Mouse (Mus musculus): ENCODE measurements around the gene Kap. TPM values are rescaled to one million over a fixed set of nuclear protein-coding genes. Genes with fewer than 3 reads are reported as not detected.
"Not testable (repeated sequence)": the region's sequence is repeated elsewhere in the genome, so short reads cannot be mapped to it uniquely, and the experiment has no call there.

Gene Kap
- not detected in 2 replicates for polyA plus RNA-seq (2016; fragmentation: Nextera tagmentation; extraction: Ambion mirVana)

DNA sequence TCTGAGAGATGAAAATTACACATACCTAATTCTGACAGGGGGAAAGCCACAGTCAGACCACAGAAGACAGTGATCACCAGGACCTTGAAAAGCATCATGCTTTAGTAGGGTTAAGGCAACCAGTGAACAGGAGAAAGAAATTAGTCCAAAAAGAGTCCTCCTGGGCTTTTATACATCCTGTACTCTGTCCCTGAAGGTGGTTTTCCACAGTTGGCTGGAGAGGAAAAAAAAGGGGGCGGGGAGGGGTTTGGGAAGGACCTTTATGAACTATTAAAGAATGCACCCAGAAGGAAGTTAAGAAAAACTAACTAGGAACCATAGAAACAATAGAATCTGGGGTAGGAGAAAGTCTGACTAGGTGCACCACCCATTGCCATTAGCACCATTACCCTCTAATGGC is at the start of gene Kap:
Gene Kap, minus strand, starts transcription at position 237 of the 400 bp plus-strand sequence.
- H3K9me3 ChIP-seq, result 0 out of 2 replicates have a peak, but pooled peaks cover 4% of the 10 kb centered on the region
- no peak within 1 kb of the TSS for H3K4me2 ChIP-seq (replicated peaks)
- no peak for ATAC-seq (ENCODE audit: low FRiP score, low read depth)
- 81% methylated on average over 1 of the region's 1 CpGs for WGBS
- no peaks in the 10 kb centered on the region for H3K36me3 ChIP-seq
- H3K27ac ChIP-seq, result no peak within 1 kb of the TSS
- H3K9ac ChIP-seq, result no peak within 1 kb of the TSS
- no peak within 1 kb of the TSS for H3K4me3 ChIP-seq
- H3K27me3 ChIP-seq (replicated peaks), result no peaks in the 10 kb centered on the region
- H3K4me1 ChIP-seq, result no peaks in the 10 kb centered on the region

DNA sequence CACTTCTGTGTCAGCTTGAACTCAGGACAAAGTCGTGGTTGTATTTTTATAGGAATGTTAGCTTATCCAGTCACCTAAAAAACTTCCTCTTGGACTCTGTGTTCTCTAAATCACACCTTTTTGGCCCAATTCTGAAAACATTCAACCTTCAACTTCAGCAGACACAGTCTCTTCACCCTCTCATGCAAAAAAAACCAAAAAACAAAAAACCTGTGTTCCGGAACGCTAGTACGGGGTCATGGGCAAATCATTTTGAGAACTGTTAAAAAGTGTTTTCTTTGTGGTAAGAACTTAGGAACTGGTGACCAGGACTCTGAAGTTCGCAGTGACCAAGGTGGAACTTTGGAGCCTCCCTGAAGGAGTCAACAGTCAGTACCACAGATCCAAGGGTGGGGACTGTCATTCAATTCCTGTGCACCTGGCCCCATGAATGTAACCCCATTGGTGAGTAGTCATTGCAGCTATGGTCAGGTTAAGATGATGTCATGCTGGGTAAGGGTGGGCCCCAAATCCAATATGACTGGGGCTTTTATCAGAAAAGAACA is 32.4 kb upstream of the Kap start:
- no peak for ATAC-seq (ENCODE audit: low FRiP score, low read depth)
- no peak overlapping the region for H3K4me3 ChIP-seq
- H3K9me3 ChIP-seq, result no peaks in the 10 kb centered on the region
- 85% methylated on average over 5 of the region's 5 CpGs for WGBS
- no peaks in the 10 kb centered on the region for H3K4me1 ChIP-seq
- H3K27me3 ChIP-seq (replicated peaks), result no peaks in the 10 kb centered on the region
- H3K36me3 ChIP-seq, result no peaks in the 10 kb centered on the region
- H3K9ac ChIP-seq, result no peak overlapping the region
- no peak overlapping the region for H3K27ac ChIP-seq
- H3K4me2 ChIP-seq (replicated peaks), result no peak overlapping the region

- Histone ChIP-seq H3K36me3 (no peaks in the 10 kb centered on the region), H3K27ac (no peak overlapping the region), H3K4me3 (no peak overlapping the region), H3K4me2 (replicated peaks) (no peak overlapping the region), H3K9ac (no peak overlapping the region), H3K27me3 (replicated peaks) (no peaks in the 10 kb centered on the region), H3K9me3 (no peaks in the 10 kb centered on the region), H3K4me1 (no peaks in the 10 kb centered on the region)
- WGBS, result 83% methylated on average over 5 of the region's 5 CpGs
- no peak for ATAC-seq (ENCODE audit: low FRiP score, low read depth)
Observed at GRCm38 (mm10) chr6:133883446-133883985, 30.0 kb upstream of the Kap start.

GRCm38 (mm10) chr6:133875906-133876462 is 22.4 kb upstream of the Kap start:
- H3K9me3 ChIP-seq, result no peaks in the 10 kb centered on the region
- no peaks in the 10 kb centered on the region for H3K36me3 ChIP-seq
- H3K4me3 ChIP-seq, result no peak overlapping the region
- WGBS, result 34% methylated on average over 12 of the region's 12 CpGs
- ATAC-seq (ENCODE audit: low FRiP score, low read depth), result peak; percentile 36; the same call in 1 of the 2 replicates
- H3K4me2 ChIP-seq (replicated peaks), result no peak overlapping the region
- H3K27ac ChIP-seq, result no peak overlapping the region
- no peaks in the 10 kb centered on the region for H3K4me1 ChIP-seq
- no peaks in the 10 kb centered on the region for H3K27me3 ChIP-seq (replicated peaks)
- no peak overlapping the region for H3K9ac ChIP-seq

- no peak for ATAC-seq (ENCODE audit: low FRiP score, low read depth)
- Histone ChIP-seq H3K4me1 (no peaks in the 10 kb centered on the region), H3K4me2 (replicated peaks) (no peak overlapping the region), H3K36me3 (no peaks in the 10 kb centered on the region), H3K4me3 (no peak overlapping the region), H3K27ac (no peak overlapping the region), H3K27me3 (replicated peaks) (no peaks in the 10 kb centered on the region), H3K9ac (no peak overlapping the region), H3K9me3 (no peaks in the 10 kb centered on the region)
- 65% methylated on average over 2 of the region's 2 CpGs for WGBS
Observed at GRCm38 (mm10) chr6:133872667-133873066, 19.1 kb upstream of the Kap start.

- no peaks in the 10 kb centered on the region for H3K27me3 ChIP-seq (replicated peaks)
- H3K9me3 ChIP-seq, result no peaks in the 10 kb centered on the region
- H3K9ac ChIP-seq, result no peak overlapping the region
- H3K36me3 ChIP-seq, result no peaks in the 10 kb centered on the region
- no peak for ATAC-seq (ENCODE audit: low FRiP score, low read depth)
- H3K4me1 ChIP-seq, result no peaks in the 10 kb centered on the region
- no peak overlapping the region for H3K4me2 ChIP-seq (replicated peaks)
- WGBS, result 67% methylated on average over 1 of the region's 1 CpGs
- no peak overlapping the region for H3K4me3 ChIP-seq
- H3K27ac ChIP-seq, result no peak overlapping the region
Observed at GRCm38 (mm10) chr6:133871131-133871530, 17.6 kb upstream of the Kap start.

DNA sequence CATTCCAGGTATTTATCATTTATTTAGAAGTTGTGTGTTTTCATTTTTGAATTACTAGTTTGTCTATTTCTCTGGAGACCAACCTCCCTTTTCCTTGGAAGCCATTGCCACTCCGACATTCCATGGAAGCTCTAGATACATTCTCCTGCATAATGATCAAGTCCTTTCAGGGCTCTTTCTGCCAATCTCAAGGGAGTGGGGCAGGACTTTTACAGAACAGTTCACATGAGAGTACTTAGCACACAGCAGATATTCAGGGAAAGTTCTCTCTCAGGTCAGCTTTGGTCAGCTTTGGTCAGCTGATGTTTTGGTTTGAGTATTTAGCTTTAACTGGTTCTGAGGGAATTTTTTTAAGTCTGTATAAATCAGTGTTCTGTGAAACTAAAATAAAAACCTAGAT is 14.8 kb upstream of the Kap start:
- H3K36me3 ChIP-seq, result no peaks in the 10 kb centered on the region
- H3K9me3 ChIP-seq, result no peaks in the 10 kb centered on the region
- no peaks in the 10 kb centered on the region for H3K4me1 ChIP-seq
- WGBS, result 88% methylated on average over 1 of the region's 1 CpGs
- H3K4me2 ChIP-seq (replicated peaks), result no peak overlapping the region
- no peak overlapping the region for H3K9ac ChIP-seq
- ATAC-seq (ENCODE audit: low FRiP score, low read depth), result no peak
- no peaks in the 10 kb centered on the region for H3K27me3 ChIP-seq (replicated peaks)
- no peak overlapping the region for H3K4me3 ChIP-seq
- H3K27ac ChIP-seq, result no peak overlapping the region

DNA sequence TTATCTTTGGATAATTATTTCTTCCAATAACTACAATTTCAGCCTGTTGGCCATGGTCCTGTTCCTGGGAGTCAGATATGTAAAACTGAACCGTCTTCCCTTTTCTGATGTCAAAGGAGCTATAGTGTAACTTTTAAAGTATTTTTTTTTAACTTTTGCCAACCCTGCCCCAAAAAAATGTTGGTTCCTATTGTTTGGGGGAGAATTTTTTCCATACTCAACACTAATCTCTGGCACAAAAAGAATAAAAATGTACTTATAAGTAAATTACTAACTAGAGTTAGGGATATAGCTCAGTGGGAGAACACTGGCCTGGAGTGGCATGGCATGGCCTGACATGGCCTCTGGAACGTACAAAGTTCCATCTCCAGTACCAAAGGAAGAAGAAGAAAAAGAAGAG is 2.3 kb upstream of the Kap start:
- no peak overlapping the region for H3K4me2 ChIP-seq (replicated peaks)
- no peaks in the 10 kb centered on the region for H3K4me1 ChIP-seq
- H3K9me3 ChIP-seq, result 0 out of 2 replicates have a peak, but pooled peaks cover 4% of the 10 kb centered on the region
- 80% methylated on average over 2 of the region's 2 CpGs for WGBS
- no peak for ATAC-seq (ENCODE audit: low FRiP score, low read depth)
- no peaks in the 10 kb centered on the region for H3K36me3 ChIP-seq
- H3K27me3 ChIP-seq (replicated peaks), result no peaks in the 10 kb centered on the region
- no peak overlapping the region for H3K4me3 ChIP-seq
- no peak overlapping the region for H3K27ac ChIP-seq
- no peak overlapping the region for H3K9ac ChIP-seq

DNA sequence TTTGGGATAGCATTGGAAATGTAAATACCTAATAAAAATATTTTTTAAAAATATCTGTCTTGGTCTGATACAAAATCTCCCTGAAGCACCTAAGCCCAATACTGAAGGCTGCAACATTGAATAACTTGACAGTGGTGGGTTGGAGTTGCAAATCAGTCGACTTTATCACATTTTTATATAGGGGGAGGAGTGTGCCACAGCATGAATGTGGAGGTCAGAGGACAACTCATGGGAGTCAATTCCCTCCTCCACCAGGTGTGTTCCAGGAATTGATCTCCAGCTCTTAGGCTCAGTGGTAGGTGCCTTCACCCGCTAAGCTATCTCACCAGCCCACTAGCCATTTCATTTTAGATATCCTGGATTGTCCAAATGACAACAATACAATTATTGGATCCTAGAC is 4.2 kb downstream of the Kap start:
- Histone ChIP-seq H3K4me2 (replicated peaks) (no peak overlapping the region), H3K27me3 (replicated peaks) (no peaks in the 10 kb centered on the region), H3K36me3 (no peaks in the 10 kb centered on the region), H3K4me3 (no peak overlapping the region), H3K4me1 (no peaks in the 10 kb centered on the region), H3K27ac (no peak overlapping the region), H3K9ac (no peak overlapping the region), H3K9me3 (0 out of 2 replicates have a peak, but pooled peaks cover 4% of the 10 kb centered on the region)
- WGBS, result 80% methylated on average over 2 of the region's 2 CpGs
- no peak for ATAC-seq (ENCODE audit: low FRiP score, low read depth)

DNA sequence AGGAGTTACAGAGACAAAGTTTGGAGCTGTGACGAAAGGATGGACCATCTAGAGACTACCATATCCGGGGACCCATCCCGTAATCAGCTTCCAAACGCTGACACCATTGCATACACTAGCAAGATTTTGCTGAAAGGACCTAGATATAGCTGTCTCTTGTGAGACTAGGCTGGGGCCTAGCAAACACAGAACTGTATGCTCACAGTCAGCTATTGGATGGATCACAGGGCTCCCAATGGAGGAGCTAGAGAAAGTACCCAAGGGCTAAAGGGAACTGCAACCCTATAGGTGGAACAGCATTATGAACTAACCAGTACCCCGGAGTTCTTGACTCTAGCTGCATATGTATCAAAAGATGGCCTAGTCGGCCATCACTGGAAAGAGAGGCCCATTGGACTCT is 4.7 kb downstream of the Kap start:
- 90% methylated on average over 6 of the region's 6 CpGs for WGBS
- H3K27me3 ChIP-seq (replicated peaks); H3K27ac ChIP-seq; H3K4me3 ChIP-seq; H3K36me3 ChIP-seq; H3K4me2 ChIP-seq (replicated peaks); H3K4me1 ChIP-seq; ATAC-seq (ENCODE audit: low FRiP score, low read depth); H3K9me3 ChIP-seq; H3K9ac ChIP-seq: not testable (repeated sequence)

DNA sequence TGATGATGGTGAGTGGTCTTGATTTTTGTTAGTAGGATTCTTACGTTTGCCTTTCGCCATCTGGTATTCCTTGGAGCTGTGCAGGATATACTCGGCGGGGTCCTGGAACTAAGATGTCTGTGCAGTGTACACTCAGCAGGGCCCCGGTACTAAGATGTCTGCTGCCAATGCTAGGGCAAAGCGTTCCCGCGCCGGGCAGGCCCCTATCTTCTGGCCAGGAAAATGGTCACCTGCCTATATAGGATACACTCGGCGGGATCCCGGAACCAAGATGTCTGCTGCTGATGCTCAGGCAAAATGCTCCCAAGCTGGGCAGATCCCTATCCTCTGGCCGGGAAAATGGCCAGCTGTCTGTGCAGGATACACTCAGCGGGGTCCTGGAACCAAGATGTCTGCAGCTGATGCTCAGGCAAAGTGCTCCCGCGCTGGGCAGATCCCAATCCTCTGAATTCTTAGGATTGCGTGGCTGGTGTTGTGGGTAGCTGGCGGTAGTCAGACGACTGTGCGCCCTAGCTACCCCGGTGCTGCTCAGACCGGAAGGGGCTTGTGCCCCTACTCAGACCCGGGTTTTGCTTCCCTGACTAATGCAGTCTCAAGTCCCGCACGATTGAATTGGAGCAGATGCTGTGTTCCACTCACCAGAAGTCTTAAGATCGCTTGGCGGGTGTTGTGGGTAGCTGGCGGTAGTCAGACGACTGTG is 15.1 kb downstream of the Kap start:
- ATAC-seq (ENCODE audit: low FRiP score, low read depth); H3K27me3 ChIP-seq (replicated peaks); H3K4me1 ChIP-seq; H3K4me2 ChIP-seq (replicated peaks); H3K4me3 ChIP-seq; H3K9ac ChIP-seq; H3K36me3 ChIP-seq; H3K27ac ChIP-seq; H3K9me3 ChIP-seq: not testable (repeated sequence)
- 89% methylated on average over 29 of the region's 29 CpGs for WGBS

DNA sequence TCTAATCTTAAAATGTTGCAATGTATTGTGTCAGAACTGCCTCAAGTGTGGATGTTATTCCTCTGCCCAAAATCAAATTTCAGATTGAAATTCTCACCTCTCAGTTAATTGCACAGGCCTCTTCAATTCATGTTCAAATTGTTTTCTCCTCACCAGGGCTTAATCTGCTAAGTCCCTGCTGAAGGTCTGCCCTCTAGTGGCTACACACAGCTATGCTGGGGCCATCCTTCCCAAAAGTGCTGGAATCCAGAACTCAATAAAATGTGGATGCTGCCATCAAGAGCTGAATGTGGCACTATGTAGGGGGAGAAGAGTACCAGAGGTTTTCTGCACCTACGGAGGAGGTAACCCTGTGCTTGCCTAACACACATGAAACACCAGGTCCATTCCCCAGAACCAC is 41.2 kb downstream of the Kap start:
- H3K9ac ChIP-seq, result no peak overlapping the region
- no peak overlapping the region for H3K4me2 ChIP-seq (replicated peaks)
- H3K27me3 ChIP-seq (replicated peaks), result no peaks in the 10 kb centered on the region
- no peak for ATAC-seq (ENCODE audit: low FRiP score, low read depth)
- H3K4me3 ChIP-seq, result no peak overlapping the region
- 44% methylated on average over 1 of the region's 1 CpGs for WGBS
- H3K27ac ChIP-seq, result no peak overlapping the region
- H3K36me3 ChIP-seq, result no peaks in the 10 kb centered on the region
- H3K9me3 ChIP-seq, result no peaks in the 10 kb centered on the region
- no peaks in the 10 kb centered on the region for H3K4me1 ChIP-seq
